Mouse (Mus musculus): Measurements from ENCODE around the gene Arhgap22.

The Arhgap22 gene

GRCm38 (mm10) chr14:33366891-33367777, 153.3 kb downstream of the Arhgap22 start:
- DNase-seq (ENCODE audit: low read depth, low spot score) = no peak

GRCm38 (mm10) chr14:33369375-33369774, 155.5 kb downstream of the Arhgap22 start:
- DNase-seq (ENCODE audit: low read depth, low spot score) = no peak

- no peak for DNase-seq (ENCODE audit: low read depth, low spot score)
These were observed 156.2 kb downstream of the Arhgap22 start for GRCm38 (mm10) chr14:33370056-33370455.

- no peak for DNase-seq (ENCODE audit: low read depth, low spot score)
These were observed 157.4 kb downstream of the Arhgap22 start for GRCm38 (mm10) chr14:33371248-33371647.

GRCm38 (mm10) chr14:33373271-33373670, 159.4 kb downstream of the Arhgap22 start:
- no peak for DNase-seq (ENCODE audit: low read depth, low spot score)

GRCm38 (mm10) chr14:33374089-33374488, 160.3 kb downstream of the Arhgap22 start:
- no peak for DNase-seq (ENCODE audit: low read depth, low spot score)

- no peak for DNase-seq (ENCODE audit: low read depth, low spot score)
These were observed 163.4 kb downstream of the Arhgap22 start for GRCm38 (mm10) chr14:33377211-33377610.

GRCm38 (mm10) chr14:33378723-33379122, 164.9 kb downstream of the Arhgap22 start:
- no peak for DNase-seq (ENCODE audit: low read depth, low spot score)

GRCm38 (mm10) chr14:33380830-33381457, 167.1 kb downstream of the Arhgap22 start:
- no peak for DNase-seq (ENCODE audit: low read depth, low spot score)

GRCm38 (mm10) chr14:33398065-33398860, 184.4 kb downstream of the Arhgap22 start:
- DNase-seq (ENCODE audit: low read depth, low spot score) = no peak

GRCm38 (mm10) chr14:33400019-33400418, 186.2 kb downstream of the Arhgap22 start:
- DNase-seq (ENCODE audit: low read depth, low spot score) = no peak

GRCm38 (mm10) chr14:33402331-33402730, 188.5 kb downstream of the Arhgap22 start:
- no peak for DNase-seq (ENCODE audit: low read depth, low spot score)

- no peak for DNase-seq (ENCODE audit: low read depth, low spot score)
These were observed 201.9 kb downstream of the Arhgap22 start for GRCm38 (mm10) chr14:33415746-33416145.

- DNase-seq (ENCODE audit: low read depth, low spot score) = no peak
These were observed 204.6 kb downstream of the Arhgap22 start for GRCm38 (mm10) chr14:33418311-33418909.
